Comparison of ENCODE assay signal across 18 mouse cellular contexts in the genomic region with DNA sequence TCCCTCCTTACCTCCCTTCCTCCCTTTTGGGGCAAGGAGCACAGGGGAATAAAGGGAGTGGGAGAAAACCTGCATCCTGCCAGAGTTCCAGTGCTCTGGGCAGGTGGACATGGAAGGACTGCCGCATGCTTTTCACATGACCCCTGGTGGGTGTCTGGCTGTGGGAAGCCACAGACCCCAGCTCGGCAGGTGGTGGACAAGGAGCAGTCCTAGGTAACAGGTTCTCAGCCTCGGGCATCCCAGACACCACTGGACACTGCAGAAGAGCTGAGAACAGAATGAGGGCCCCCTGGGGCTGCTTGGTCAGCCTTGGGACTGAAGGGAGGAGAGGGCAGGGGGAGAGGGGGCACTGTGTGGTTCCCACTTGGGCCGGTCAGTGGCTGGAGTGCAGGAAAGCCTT.
"Had no signal": no experiment of that assay in that cellular context is flagged by ENCODE, and none has a peak within 500 bp of the region (broad histone marks: within the 10 kb centered on the region; RNA-seq: fewer than 3 reads in every experiment).

No protein-coding gene starts in this region.

- DNase-seq: liver, postnatal 0 days; lung, adult 2 months; lung, postnatal 14 days; lung, postnatal 36 days; midbrain, embryonic 14.5 days; right cerebral cortex, postnatal 14 days; thymus, adult 2 months; thymus, postnatal 25 days; thymus, postnatal 4 days had no signal

- H3K4me1 ChIP-seq: lung, embryonic 15.5 days; megakaryocyte, embryonic 14.5 days; midbrain, embryonic 12.5 days; neural tube, embryonic 12.5 days; stomach, embryonic 15.5 days had no signal

- H3K9me3 ChIP-seq: lung, embryonic 15.5 days; megakaryocyte, embryonic 14.5 days; midbrain, embryonic 12.5 days; stomach, embryonic 15.5 days had no signal

- ATAC-seq: liver, postnatal 0 days; lung, postnatal 0 days; midbrain, embryonic 16.5 days had no signal

- H3K4me3 ChIP-seq: lung, embryonic 15.5 days; megakaryocyte, embryonic 14.5 days; midbrain, embryonic 12.5 days; neural tube, embryonic 12.5 days; stomach, embryonic 15.5 days had no signal

- H3K27ac ChIP-seq: lung, embryonic 15.5 days; macrophage; midbrain, embryonic 12.5 days; neural tube, embryonic 12.5 days; stomach, embryonic 15.5 days; stomach, postnatal 0 days had no signal

- H3K4me2 ChIP-seq: lung, embryonic 15.5 days; midbrain, embryonic 12.5 days; neural tube, embryonic 12.5 days; stomach, embryonic 15.5 days had no signal

- H3K27me3 ChIP-seq: lung, embryonic 15.5 days; megakaryocyte, embryonic 14.5 days; midbrain, embryonic 12.5 days; neural tube, embryonic 12.5 days; stomach, embryonic 15.5 days had no signal

- H3K9ac ChIP-seq: liver, postnatal 0 days; lung, embryonic 15.5 days; midbrain, embryonic 12.5 days; neural tube, embryonic 12.5 days; stomach, embryonic 15.5 days had no signal
